Mouse (Mus musculus) stomach, postnatal 0 days (tissue): ENCODE measurements at regions not wholly inside any gene's neighbourhood (a gene's known extent, or its start where the extent isn't known, plus 50 kb on each side); places are given as distances from the start of the nearest gene placed in this dataset.

Source experiments
- CTCF ChIP-seq: IDR thresholded peaks from 2 replicates; pipeline ENCODE4 v1.5.1; 2016; ENCODE audit warnings: antibody characterized with exemption, low read depth, mild to moderate bottlenecking, moderate library complexity
- EP300 ChIP-seq: optimal IDR thresholded peaks from 2 replicates; pipeline ENCODE3; 2016; ENCODE audit warnings: antibody characterized with exemption

DNA sequence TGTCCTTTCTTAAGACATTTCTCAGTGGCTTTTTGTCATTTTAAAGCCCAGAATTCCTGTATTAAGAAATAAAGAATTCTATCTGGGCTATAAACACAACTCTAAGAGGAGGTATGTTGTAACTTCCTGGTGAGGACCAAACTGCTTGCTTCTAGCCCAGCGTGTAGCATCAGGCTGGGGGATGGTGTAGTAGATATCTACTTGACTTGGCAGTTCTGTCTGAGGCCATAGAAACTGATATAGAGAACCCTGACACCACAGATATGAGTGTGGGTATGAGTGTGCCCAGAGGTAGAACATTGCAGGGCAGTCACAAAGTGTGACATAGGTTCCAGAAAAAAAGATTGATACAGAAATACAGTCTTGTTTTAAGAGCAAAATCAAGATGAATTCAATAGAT is 83.9 kb upstream of the Pum3 start:
- TF ChIP-seq CTCF: no peak
- TF ChIP-seq EP300: no peak
